Comparison of ENCODE assay signal across 10 mouse cellular contexts in genomic region chr5:139619301-139620161, GRCm38 (mm10).
A peak's percentile ranks its signal among the peaks of the same experiment; 100 is the strongest.
DNase-seq lines count a peak whose midpoint lies in the region; ATAC-seq and TF ChIP-seq lines count a peak whose summit lies in the region.
"Had no signal": no experiment of that assay in that cellular context is flagged by ENCODE, and none has a peak within 500 bp of the region (broad histone marks: within the 10 kb centered on the region; RNA-seq: fewer than 3 reads in every experiment).

No protein-coding gene starts in this region.

- H3K36me3 ChIP-seq in ES-Bruce4 (ENCODE audit: control insufficient read depth, insufficient read depth, low read length, poor library complexity, severe bottlenecking) = no peaks in the 10 kb centered on the region
- H3K36me3 ChIP-seq in hindbrain, embryonic 13.5 days = no peaks in the 10 kb centered on the region
- H3K36me3 ChIP-seq in midbrain, embryonic 14.5 days (ENCODE audit: control insufficient read depth, insufficient read depth, low read length) = no peaks in the 10 kb centered on the region

- H3K4me2 ChIP-seq in hindbrain, embryonic 13.5 days = peak overlapping the region; percentile 39
- H3K4me2 ChIP-seq in midbrain, embryonic 14.5 days (ENCODE audit: low read length) = peak overlapping the region; percentile 33

- no peak overlapping the region for H3K27ac ChIP-seq in ES-Bruce4 (ENCODE audit: insufficient read depth, low read length)
- H3K27ac ChIP-seq in hindbrain, embryonic 13.5 days = peak overlapping the region; percentile 72
- H3K27ac ChIP-seq in midbrain, embryonic 14.5 days (replicated peaks; ENCODE audit: low read depth, low read length) = peak overlapping the region; percentile 14; the same call in 1 of the 2 replicates

- no peak for ATAC-seq in hindbrain, embryonic 13.5 days (ENCODE audit: low FRiP score)
- ATAC-seq in midbrain, embryonic 14.5 days (ENCODE audit: low FRiP score, low TSS enrichment) = no peak

- TF ChIP-seq EP300 in ES-Bruce4 (IDR thresholded peaks at IDR 0.05; ENCODE audit: insufficient read depth, low read depth, low read length) = no peak

- H3K4me1 ChIP-seq in ES-Bruce4 (ENCODE audit: control insufficient read depth, insufficient read depth, low read length) = no peaks in the 10 kb centered on the region
- H3K4me1 ChIP-seq in hindbrain, embryonic 13.5 days (replicated peaks) = peaks cover 28% of the 10 kb centered on the region
- H3K4me1 ChIP-seq in midbrain, embryonic 14.5 days (ENCODE audit: control insufficient read depth, insufficient read depth, low read length) = peaks cover 16% of the 10 kb centered on the region

- H3K4me3 ChIP-seq in ES-Bruce4 (ENCODE audit: low read depth, low read length) = peak overlapping the region; percentile 7; the same call in 1 of the 2 replicates
- no peak overlapping the region for H3K4me3 ChIP-seq in hindbrain, embryonic 13.5 days
- no peak overlapping the region for H3K4me3 ChIP-seq in midbrain, embryonic 14.5 days (replicated peaks; ENCODE audit: low read depth, low read length)

- WGBS in hindbrain, embryonic 13.5 days = 10% methylated on average over 36 of the region's 36 CpGs
- 8% methylated on average over 36 of the region's 36 CpGs for whole genome bisulfite sequencing in midbrain, embryonic 14.5 days

- no peak for TF ChIP-seq POLR2A in ES-Bruce4 (IDR thresholded peaks at IDR 0.05; ENCODE audit: insufficient read depth, low read length)

- H3K27me3 ChIP-seq in ES-Bruce4 (ENCODE audit: control insufficient read depth, insufficient read depth, low read length, poor library complexity, severe bottlenecking) = no peaks in the 10 kb centered on the region
- H3K27me3 ChIP-seq in hindbrain, embryonic 13.5 days = peaks cover 54% of the 10 kb centered on the region
- H3K27me3 ChIP-seq in midbrain, embryonic 14.5 days (ENCODE audit: control insufficient read depth, insufficient read depth, low read length) = peaks cover 5% of the 10 kb centered on the region; the same call in 1 of the 2 replicates

- DNase-seq in embryo, embryonic 10.5 days (ENCODE audit: low spot score) = peak; percentile 71
- DNase-seq in midbrain, embryonic 14.5 days = peak; percentile 61
- no peak for DNase-seq in layer of hippocampus, postnatal 14 days (ENCODE audit: low spot score in 2 of 2)
- DNase-seq in adrenal gland, postnatal 25 days = no peak
- DNase-seq in gastrocnemius, adult 18-20 months (ENCODE audit: low spot score) = no peak
- DNase-seq: left cerebral cortex, postnatal 4 days; right cerebral cortex, postnatal 25 days; thymus, postnatal 25 days had no signal

- no peak overlapping the region for H3K9ac ChIP-seq in ES-Bruce4 (ENCODE audit: low read depth, poor library complexity, severe bottlenecking)
- peak overlapping the region; percentile 19; the same call in 1 of the 2 replicates for H3K9ac ChIP-seq in hindbrain, embryonic 13.5 days
- H3K9ac ChIP-seq in midbrain, embryonic 14.5 days (replicated peaks; ENCODE audit: low read length) = peak overlapping the region; percentile 31; the same call in 1 of the 2 replicates

- TF ChIP-seq CTCF in ES-Bruce4 (IDR thresholded peaks at IDR 0.05; ENCODE audit: low read depth, low read length) = no peak

- H3K9me3 ChIP-seq in ES-Bruce4 (replicated peaks; ENCODE audit: control insufficient read depth, insufficient read depth, low read length, poor library complexity, severe bottlenecking) = no peaks in the 10 kb centered on the region
- H3K9me3 ChIP-seq in hindbrain, embryonic 13.5 days = no peaks in the 10 kb centered on the region
- H3K9me3 ChIP-seq in midbrain, embryonic 14.5 days (ENCODE audit: control insufficient read depth, low read length) = no peaks in the 10 kb centered on the region

Comparison
In these comparisons a context has a peak if more than half of its experiments do, and no peak if none do; other contexts are left out.
1. DNase-seq: peak in embryo, embryonic 10.5 days (single experiment) and midbrain, embryonic 14.5 days (single experiment); none in layer of hippocampus, postnatal 14 days (0 of 2), adrenal gland, postnatal 25 days (single experiment) and gastrocnemius, adult 18-20 months (single experiment).